Mouse (Mus musculus) forebrain, embryonic 11.5 days (tissue): ENCODE measurements at regions not wholly inside any gene's neighbourhood (a gene's known extent, or its start where the extent isn't known, plus 50 kb on each side); places are given as distances from the start of the nearest gene placed in this dataset.
A peak's percentile ranks its signal among the peaks of the same experiment; 100 is the strongest.

Experiments
- ATAC-seq: fragments of 200-750 bp; cut with Nextera tagmentation; replicated peaks from 2 replicates; pipeline ENCODE4 v1.8.0; 2017; ENCODE audit warnings: moderate TSS enrichment; ENCODE audit not compliant: low FRiP score
- DNase-seq: peaks from one replicate; pipeline ENCODE4 v3.0.0-alpha.2; 2017; ENCODE audit warnings: low spot score
- H3K27ac ChIP-seq: fragments of 300-500 bp; sonication (generic); 2 replicates; pipeline ENCODE4 v1.5.1; 2014; ENCODE audit warnings: low read depth, low read length
- H3K27me3 ChIP-seq: fragments of 300-500 bp; sonication (generic); 2 replicates; pipeline ENCODE4 v1.6.1; 2014; ENCODE audit warnings: mild to moderate bottlenecking, low read length, mixed read lengths; ENCODE audit not compliant: control insufficient read depth, insufficient read depth
- H3K36me3 ChIP-seq: fragments of 300-500 bp; sonication (generic); 2 replicates; pipeline ENCODE4 v1.6.1; 2014; ENCODE audit warnings: mild to moderate bottlenecking, low read length, moderate library complexity, mixed read lengths; ENCODE audit not compliant: control insufficient read depth, insufficient read depth
- H3K4me1 ChIP-seq: fragments of 300-500 bp; sonication (generic); replicated peaks from 2 replicates; pipeline ENCODE4 v1.6.1; 2014; ENCODE audit warnings: low read length, mixed read lengths; ENCODE audit not compliant: control insufficient read depth, insufficient read depth
- H3K4me2 ChIP-seq: fragments of 300-500 bp; sonication (generic); 2 replicates; pipeline ENCODE4 v1.6.1; 2014; ENCODE audit warnings: low read depth, mild to moderate bottlenecking, low read length, moderate library complexity, mixed read lengths; ENCODE audit not compliant: severe bottlenecking
- H3K4me3 ChIP-seq: fragments of 300-500 bp; sonication (generic); 2 replicates; pipeline ENCODE4 v1.5.1; 2014; ENCODE audit warnings: low read depth, low read length
- H3K9ac ChIP-seq: fragments of 300-500 bp; sonication (generic); 2 replicates; pipeline ENCODE4 v1.6.1; 2014; ENCODE audit warnings: low read length
- H3K9me3 ChIP-seq: fragments of 300-500 bp; sonication (generic); 2 replicates; pipeline ENCODE4 v1.6.1; 2016; ENCODE audit warnings: low read length, mixed read lengths; ENCODE audit not compliant: control insufficient read depth
- WGBS: fragments of 180-500 bp; shearing (Covaris S2); extraction: QIAGEN DNeasy Blood & Tissue Kit; methylation state at CpG from one replicate; pipeline ENCODE4 v1.1.7; 2014; 5-methylcytosine and 5-hydroxymethylcytosine counted together

DNA sequence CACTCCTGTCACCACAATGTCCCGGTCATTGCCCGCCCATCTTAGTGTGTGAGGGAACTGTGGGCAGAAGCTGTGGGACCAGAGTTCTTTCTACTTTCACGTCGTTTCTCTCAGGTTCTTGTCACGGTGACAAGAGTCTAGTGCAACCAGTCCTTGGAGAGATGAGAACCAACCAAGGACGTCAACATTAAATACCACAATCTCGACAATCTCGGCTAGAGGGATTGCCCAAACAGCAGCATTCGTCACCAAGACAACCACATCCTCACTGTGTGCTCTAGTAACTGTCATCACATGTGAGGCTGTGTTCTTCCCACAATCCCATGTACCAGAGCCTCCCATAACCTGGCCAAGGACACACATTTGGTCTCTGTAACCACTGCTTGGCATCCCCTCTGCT is 129.9 kb downstream of the Psmg1 start:
- Histone ChIP-seq H3K4me2 (no peak overlapping the region), H3K9me3 (no peaks in the 10 kb centered on the region), H3K4me3 (no peak overlapping the region), H3K27ac (no peak overlapping the region), H3K36me3 (no peaks in the 10 kb centered on the region), H3K4me1 (no peaks in the 10 kb centered on the region), H3K9ac (no peak overlapping the region), H3K27me3 (no peaks in the 10 kb centered on the region)
- 90% methylated on average over 9 of the region's 9 CpGs for WGBS
- ATAC-seq (no peak), DNase-seq (no peak)

- Histone ChIP-seq H3K4me3 (no peak overlapping the region), H3K9ac (no peak overlapping the region), H3K4me1 (no peaks in the 10 kb centered on the region), H3K27me3 (no peaks in the 10 kb centered on the region), H3K4me2 (no peak overlapping the region), H3K27ac (no peak overlapping the region), H3K9me3 (no peaks in the 10 kb centered on the region), H3K36me3 (no peaks in the 10 kb centered on the region)
- DNase-seq (no peak), ATAC-seq (no peak)
- WGBS, result 82% methylated on average over 5 of the region's 5 CpGs
Observed at GRCm38 (mm10) chr16:95860111-95860510, 130.6 kb downstream of the Psmg1 start.

DNA sequence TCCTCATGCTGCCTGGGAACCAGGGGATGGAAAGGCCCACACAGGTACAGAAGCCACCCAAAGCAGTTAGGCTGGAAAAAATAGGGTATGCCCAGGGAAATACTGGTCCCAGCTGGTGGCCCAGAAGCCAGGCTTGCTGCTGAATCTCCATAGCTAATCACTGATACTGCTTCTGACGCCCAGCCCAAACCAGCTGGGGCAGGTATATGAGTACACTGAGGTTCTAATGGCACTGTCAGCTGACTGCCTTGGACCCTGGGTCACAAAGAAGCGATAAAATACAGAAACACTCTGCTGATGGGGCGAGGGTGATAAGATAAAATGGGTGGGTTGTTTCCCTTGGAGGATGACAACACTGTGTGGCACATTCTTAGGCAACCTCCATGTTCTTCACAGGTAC is 133.4 kb downstream of the Psmg1 start:
- Histone ChIP-seq H3K4me3 (no peak overlapping the region), H3K27ac (no peak overlapping the region), H3K4me2 (no peak overlapping the region), H3K27me3 (no peaks in the 10 kb centered on the region), H3K36me3 (no peaks in the 10 kb centered on the region), H3K9ac (no peak overlapping the region), H3K9me3 (no peaks in the 10 kb centered on the region), H3K4me1 (no peaks in the 10 kb centered on the region)
- no peak for DNase-seq
- WGBS, result 87% methylated on average over 3 of the region's 3 CpGs
- no peak for ATAC-seq

- Histone ChIP-seq H3K4me3 (no peak overlapping the region), H3K4me2 (no peak overlapping the region), H3K4me1 (no peaks in the 10 kb centered on the region), H3K27ac (no peak overlapping the region), H3K9me3 (no peaks in the 10 kb centered on the region), H3K27me3 (no peaks in the 10 kb centered on the region), H3K36me3 (no peaks in the 10 kb centered on the region), H3K9ac (no peak overlapping the region)
- WGBS, result 84% methylated on average over 2 of the region's 2 CpGs
- DNase-seq (no peak), ATAC-seq (no peak)
Observed at GRCm38 (mm10) chr16:95855230-95855629, 135.5 kb downstream of the Psmg1 start.

DNA sequence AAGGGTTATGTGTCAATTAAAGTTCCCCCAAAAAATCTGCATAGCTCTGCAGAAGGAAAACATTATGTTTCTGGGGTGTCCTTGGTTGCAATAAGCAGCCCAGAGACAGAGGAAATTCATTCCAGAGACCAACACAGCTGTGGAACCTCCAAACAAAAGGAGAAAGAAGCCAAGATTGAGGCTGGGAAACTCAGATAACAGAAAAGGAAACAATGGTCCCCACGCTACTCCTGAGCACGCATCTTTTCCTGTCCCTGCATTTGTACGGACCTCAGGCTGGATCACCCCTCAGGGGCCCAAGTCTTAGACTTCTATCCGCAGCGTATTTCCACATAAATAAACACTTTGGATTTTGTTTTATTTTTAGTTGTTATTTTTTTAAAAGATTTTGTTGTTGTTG is 138.9 kb downstream of the Psmg1 start:
- Histone ChIP-seq H3K4me2 (no peak overlapping the region), H3K4me1 (no peaks in the 10 kb centered on the region), H3K27me3 (no peaks in the 10 kb centered on the region), H3K4me3 (no peak overlapping the region), H3K27ac (no peak overlapping the region), H3K36me3 (no peaks in the 10 kb centered on the region), H3K9me3 (no peaks in the 10 kb centered on the region), H3K9ac (no peak overlapping the region)
- 91% methylated on average over 5 of the region's 5 CpGs for WGBS
- DNase-seq, result no peak
- no peak for ATAC-seq

DNA sequence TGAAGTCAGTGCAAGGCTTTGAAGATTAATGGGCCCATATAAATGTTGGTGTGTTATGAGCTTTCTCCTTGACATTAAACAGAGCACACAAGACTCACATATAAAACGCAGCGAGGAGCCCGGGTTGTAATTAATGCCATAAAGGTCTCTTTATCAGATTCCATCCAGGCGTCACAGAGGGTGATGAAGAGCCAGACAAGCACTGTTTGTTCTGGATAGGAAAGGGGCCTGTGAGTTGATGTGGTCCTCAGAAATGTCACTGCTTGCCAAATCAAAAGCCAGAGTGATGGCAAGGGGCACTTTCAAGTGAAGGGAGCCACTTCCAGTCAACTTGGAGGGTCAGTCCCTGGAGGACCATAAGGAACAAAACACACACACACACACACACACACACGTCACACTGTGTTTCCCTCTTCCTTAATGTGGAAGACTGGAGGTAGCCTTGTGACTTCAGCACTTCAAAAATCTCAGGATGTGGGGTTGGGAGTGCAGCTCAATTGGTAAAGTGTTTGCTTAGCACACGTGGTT is 142.1 kb downstream of the Psmg1 start:
- H3K4me2 ChIP-seq, result no peak overlapping the region
- H3K9ac ChIP-seq, result no peak overlapping the region
- no peaks in the 10 kb centered on the region for H3K36me3 ChIP-seq
- no peak overlapping the region for H3K27ac ChIP-seq
- H3K4me1 ChIP-seq, result peaks cover 5% of the 10 kb centered on the region; the same call in 1 of the 2 replicates
- no peaks in the 10 kb centered on the region for H3K9me3 ChIP-seq
- DNase-seq, result no peak
- no peaks in the 10 kb centered on the region for H3K27me3 ChIP-seq
- no peak overlapping the region for H3K4me3 ChIP-seq
- 55% methylated on average over 6 of the region's 6 CpGs for WGBS
- no peak for ATAC-seq

- no peak overlapping the region for H3K4me2 ChIP-seq
- no peak overlapping the region for H3K9ac ChIP-seq
- no peak overlapping the region for H3K27ac ChIP-seq
- H3K4me1 ChIP-seq, result peaks cover 5% of the 10 kb centered on the region; the same call in 1 of the 2 replicates
- no peaks in the 10 kb centered on the region for H3K27me3 ChIP-seq
- DNase-seq (no peak), ATAC-seq (no peak)
- H3K36me3 ChIP-seq, result no peaks in the 10 kb centered on the region
- 66% methylated on average over 3 of the region's 3 CpGs for WGBS
- H3K9me3 ChIP-seq, result no peaks in the 10 kb centered on the region
- no peak overlapping the region for H3K4me3 ChIP-seq
Observed at GRCm38 (mm10) chr16:95847765-95848483, 142.8 kb downstream of the Psmg1 start.

- no peak overlapping the region for H3K4me2 ChIP-seq
- no peaks in the 10 kb centered on the region for H3K36me3 ChIP-seq
- ATAC-seq (peak; percentile 36; the same call in 1 of the 2 replicates), DNase-seq (peak; percentile 63)
- 49% methylated on average over 10 of the region's 10 CpGs for WGBS
- no peak overlapping the region for H3K9ac ChIP-seq
- no peaks in the 10 kb centered on the region for H3K27me3 ChIP-seq
- no peak overlapping the region for H3K4me3 ChIP-seq
- no peaks in the 10 kb centered on the region for H3K9me3 ChIP-seq
- H3K27ac ChIP-seq, result no peak overlapping the region
- H3K4me1 ChIP-seq, result peaks cover 5% of the 10 kb centered on the region; the same call in 1 of the 2 replicates
Observed at GRCm38 (mm10) chr16:95845323-95845860, 143.5 kb downstream of the Ets2 start.

- no peak overlapping the region for H3K27ac ChIP-seq
- ATAC-seq, result no peak
Observed at GRCm38 (mm10) chr16:95844691-95845090, 142.8 kb downstream of the Ets2 start.

More at GRCm38 (mm10) chr16:95844691-95845090, 142.8 kb downstream of the Ets2 start:
- WGBS, result 73% methylated on average over 4 of the region's 4 CpGs
- Histone ChIP-seq H3K9ac (no peak overlapping the region), H3K4me3 (no peak overlapping the region), H3K4me2 (no peak overlapping the region), H3K27me3 (no peaks in the 10 kb centered on the region), H3K9me3 (no peaks in the 10 kb centered on the region), H3K36me3 (no peaks in the 10 kb centered on the region), H3K4me1 (peaks cover 5% of the 10 kb centered on the region; the same call in 1 of the 2 replicates)
- DNase-seq, result no peak
